Mouse (Mus musculus) kidney, adult 8-10 months (tissue): ENCODE data around the gene Slc25a36.

Experiments
- DNase-seq, 2 experiments: peaks; one replicate each; pipeline ENCODE4 v3.0.0; 2022

The Slc25a36 gene

DNA sequence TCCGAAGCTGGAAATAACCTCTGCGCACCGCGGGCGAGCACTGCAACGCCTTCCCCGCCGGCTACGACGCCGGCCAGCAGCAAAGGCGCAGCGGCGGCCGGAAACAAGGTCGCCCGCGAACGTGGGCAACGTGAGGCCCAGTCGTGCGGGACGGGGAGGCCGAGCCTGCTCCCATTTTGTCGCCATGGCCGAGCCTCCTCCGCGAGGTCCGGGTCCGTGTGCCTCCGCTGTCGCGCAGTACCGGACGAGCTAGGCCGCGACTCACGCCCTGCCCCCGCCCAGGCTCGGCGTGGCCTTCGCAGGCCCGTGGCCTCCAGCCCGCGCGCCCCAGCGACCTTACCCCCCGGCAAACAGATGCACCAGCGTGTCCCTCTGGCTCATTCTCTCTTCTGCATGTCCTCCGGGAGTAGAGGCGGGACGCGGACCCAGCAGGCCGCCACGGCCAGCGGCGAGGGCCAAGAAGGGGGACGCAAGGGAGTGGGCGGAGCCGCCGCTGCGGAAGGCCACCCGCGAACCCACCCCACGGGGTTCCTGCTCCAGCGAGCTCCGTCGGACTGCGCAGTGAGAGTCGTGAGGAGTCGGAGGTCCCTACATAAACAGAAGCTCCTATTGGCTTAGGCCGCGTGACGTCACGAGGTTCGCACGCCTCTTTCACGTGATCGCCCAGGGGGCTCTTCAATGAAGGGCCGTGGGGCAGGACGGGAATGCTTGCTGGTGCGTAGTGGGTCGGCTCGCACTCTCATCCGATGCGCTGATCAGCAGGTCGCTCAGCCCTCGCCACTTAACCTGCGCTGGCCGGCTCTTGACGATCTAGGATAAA is at the start of gene Slc25a36:
Slc25a36 (minus strand) TSS at position 587 of the 820 bp plus-strand sequence.
- peak; percentile 97 to 98 for DNase-seq

DNA sequence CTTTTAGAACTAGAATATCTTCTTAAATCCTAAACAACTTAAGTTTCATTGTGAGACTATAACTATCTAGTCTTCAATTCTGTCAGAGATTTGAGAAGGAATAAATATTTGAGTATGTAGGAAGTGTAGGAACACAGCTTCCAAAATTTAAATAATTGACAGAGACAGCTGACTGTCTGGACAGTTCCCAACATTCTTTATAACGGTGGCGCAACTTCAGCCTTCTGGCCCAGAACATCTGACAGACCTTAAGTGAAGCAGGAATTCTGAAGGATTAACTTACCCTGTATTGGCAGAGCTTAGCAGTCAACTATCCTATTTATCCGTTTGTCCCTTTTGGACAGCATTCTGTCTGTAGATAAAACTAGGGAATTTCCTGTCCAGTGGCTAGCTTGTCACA is 47.5 kb upstream of the Slc25a36 start:
- DNase-seq = peak in 1 of 2 experiments; percentile 61

DNA sequence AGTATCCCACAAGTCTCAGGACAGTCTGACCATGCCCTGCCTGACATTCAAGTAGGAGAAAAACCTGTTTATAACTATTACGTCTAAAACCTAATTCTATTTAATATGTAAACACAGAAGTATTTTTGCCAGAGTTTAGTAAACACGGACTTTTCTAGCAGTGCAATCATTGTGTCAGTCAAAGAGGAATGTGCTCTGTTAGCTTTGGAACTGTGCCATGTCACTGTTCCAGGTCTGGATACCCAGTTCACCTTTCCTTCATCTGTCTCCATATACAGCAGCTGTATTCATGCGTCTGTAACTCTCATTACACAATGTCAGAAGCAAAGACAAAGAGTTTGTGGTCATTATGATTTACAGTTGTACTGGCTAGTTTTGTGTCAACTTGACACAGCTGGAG is 45.0 kb upstream of the Slc25a36 start:
- peak; percentile 62 to 83 for DNase-seq

DNA sequence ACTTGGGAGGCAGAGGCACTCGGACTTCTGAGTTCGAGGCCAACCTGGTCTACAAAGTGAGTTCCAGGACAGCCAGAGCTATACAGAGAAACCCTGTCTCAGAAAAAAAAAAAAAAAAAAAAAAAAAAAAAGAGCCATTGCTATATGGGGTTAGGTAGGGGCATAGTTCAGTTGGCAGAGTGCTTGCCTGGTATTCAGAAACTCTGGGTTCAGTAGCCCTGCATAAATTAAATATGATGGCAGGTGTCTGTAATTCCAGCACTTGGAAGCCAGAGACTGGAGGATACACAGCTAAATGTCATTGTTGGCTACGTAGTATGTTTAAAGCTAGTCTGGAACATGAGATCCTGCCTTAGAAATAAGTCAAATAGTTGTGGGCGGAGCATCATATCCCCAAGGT is 44.0 kb upstream of the Slc25a36 start:
- peak in 1 of 2 experiments; percentile 59 for DNase-seq

DNA sequence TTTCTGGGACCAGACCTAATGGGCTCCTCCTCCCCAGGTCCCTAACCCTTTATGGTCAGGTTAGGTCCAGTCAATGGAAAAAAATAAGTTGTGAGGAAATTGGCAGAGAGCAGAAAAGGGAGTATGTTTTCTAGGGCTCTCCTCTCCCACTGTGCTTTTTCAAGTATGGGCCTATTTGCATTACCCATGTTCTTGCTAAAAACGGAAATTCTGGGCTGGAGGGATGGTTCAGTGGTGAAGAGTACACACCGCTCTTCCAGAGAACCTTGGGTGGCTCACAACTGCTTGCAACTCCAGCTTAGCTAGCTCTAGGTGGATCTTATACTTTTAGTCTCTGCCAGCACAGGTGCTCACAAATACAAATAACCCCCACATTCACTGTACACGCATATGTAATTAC is 42.0 kb upstream of the Slc25a36 start:
- no peak for DNase-seq

DNA sequence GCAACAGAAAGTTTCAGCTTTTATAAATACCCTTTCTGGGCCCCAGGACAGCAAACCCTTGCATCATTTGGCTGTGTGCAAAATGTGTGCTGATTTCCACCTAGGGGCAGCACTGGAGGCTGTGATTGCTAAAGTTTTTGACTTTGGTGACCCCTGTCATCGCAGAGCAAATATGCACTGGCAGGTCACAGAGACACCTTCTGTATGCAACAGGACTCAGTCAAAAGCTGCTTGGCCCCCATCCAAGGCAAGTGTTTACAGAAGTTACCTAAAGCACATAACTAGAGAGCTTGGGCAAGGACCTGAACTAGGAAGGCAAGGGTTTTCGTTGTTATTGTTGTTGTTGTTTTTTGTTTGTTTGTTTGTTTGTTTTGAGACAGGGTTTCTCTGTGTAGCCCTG is 36.3 kb upstream of the Slc25a36 start:
- no peak for DNase-seq

DNA sequence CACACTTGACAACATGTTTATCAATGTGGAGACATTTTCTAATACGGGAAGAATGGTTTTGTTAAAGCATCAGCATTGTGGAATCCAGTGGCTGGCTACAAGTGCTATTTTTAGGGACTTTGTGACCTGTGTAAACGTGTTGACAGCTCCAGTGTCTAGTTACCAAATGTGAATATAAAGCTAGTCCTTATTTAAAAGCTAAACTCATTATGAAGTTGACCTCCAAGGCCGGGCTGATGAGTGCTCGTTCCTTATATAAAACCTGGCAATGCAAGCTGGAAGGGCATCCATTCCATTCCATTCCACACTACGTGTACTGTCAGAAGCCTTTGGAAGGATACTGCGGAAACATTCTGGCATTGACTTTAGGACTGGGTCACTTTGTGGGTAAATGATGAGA is 34.4 kb upstream of the Slc25a36 start:
- DNase-seq = peak in 1 of 2 experiments; percentile 40

DNA sequence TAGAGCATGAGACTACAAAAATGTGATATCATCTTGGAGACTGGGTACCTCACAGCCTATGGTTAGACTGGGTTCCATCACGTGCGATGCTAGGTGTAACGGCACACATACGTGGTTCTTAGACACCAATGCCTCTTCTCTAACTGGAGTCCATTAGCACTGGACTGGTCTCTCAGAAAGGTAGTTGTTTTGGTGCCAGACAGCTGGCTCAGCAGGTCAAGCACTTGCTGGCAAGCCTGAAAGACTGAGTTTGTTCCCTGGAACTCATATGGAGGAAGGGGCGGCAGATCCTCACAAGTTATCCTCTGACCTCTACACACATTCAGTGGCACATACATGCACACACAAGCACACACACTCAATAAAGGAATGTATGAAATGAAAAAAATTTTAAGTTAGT is 32.5 kb upstream of the Slc25a36 start:
- no peak for DNase-seq

DNA sequence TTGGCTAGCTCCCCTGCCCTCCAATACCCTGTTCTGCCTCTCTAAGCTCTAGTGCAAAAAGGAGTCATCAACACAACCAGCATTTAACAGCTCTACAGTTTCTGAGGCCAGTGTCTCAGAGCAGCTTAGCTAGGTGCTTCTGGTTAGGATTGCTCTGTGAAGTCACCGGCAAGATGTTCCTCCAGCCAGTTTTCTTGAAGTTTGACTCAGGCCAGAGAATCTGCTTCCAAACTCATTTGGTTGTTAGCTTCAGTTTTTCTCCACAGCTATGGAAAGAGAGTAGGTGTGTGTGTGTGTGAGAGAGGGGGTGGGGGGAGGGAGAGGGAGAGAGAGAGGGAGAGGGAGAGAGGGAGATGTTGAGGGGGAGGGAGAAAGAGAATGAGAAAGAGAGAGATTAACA is 31.6 kb upstream of the Slc25a36 start:
- DNase-seq = no peak

DNA sequence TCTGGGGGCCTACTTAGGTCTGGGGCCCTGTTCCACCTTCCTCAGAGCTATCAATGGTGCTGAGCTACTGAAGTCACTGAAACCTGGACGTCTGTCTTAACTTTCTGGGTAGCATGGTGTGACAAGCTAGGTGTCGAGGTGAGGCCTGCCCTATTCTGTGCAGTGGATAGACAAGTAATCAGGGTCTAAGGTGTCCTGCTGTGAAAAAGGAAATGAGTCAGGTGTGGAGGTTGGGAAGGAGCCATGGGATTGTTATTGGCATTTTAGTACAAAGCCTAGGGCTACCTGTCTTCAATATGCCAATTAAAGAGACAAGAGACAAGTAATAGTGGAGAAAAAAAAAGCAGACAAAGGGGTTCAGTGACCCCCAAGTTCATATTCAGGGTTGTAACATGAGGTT is 30.8 kb upstream of the Slc25a36 start:
- no peak for DNase-seq

DNA sequence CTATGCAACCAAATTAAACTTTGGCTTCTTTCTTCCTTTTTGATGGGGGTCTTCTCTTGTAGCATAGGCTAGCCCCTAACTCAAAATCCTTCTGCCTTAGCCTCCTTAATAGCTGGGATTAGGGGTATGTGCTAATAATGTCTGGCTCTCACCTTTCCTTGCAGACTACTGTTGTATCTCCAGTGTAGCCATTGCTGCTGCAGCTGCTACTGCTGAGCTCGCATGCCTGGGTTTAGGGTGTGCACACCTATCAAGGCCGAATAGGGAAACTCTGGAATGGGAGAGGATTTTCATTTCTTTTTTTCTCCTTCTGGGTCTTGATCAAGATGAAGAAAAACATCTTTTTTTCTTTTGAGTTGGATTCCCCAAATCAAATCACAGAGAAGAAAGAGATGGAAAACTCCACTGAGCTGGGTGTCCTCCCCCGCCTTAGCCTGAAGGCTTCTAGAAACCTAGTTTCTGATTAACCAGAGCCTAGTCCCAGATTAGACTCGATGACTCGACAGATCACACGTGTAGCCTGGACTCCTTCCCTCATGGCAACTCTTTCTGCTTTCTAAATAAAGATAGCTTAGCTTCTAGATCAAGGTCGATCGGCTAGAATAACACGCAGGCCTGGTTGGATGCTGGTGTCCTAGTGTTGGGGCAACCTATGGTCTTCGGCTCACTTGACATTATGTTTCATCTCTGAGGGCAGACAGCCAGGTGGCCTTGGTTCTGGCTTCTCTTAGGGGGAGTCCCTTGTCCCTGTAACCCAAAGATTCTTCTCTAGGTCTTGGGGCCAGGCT is 29.4 kb upstream of the Slc25a36 start:
- peak; percentile 73 to 84 for DNase-seq

DNA sequence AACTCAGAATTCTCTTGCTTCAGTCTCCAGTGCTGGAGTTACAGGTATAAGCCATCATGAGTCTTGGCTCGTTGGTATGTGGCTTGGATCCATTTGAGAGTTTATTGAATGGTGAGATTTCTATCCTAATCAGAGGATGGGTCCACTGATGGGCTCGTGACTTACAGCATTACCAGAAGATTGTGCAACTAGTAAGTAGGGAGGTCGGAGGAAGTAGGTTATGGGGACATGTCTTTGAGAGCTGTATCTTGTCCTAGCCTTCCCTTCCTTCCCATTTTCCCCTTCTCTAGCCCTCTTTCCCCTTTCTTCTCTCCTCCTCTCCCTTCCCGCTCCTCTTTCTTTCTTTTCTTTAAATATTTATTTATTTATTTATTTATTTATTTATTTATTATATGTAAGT is 26.7 kb upstream of the Slc25a36 start:
- DNase-seq = no peak

DNA sequence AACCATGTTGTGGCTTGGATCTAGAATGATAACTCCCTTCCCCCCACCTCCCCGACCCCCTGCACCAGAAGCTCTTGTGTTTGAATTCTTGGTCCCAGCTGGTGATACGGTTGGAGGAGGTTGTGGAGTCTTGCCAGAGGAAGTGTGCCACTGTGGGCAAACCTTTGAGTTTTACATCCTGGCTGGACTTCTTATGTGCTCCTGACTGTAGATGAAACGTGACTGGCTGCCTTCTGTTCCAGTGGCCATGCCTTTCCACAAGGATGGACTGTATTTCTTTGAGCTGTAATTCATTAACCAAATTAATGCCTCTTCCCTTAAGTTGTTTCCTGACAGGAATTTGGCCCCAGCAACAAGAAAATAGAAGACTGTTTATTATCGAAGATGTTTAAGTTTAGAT is 26.2 kb upstream of the Slc25a36 start:
- DNase-seq = peak; percentile 63 to 79

DNA sequence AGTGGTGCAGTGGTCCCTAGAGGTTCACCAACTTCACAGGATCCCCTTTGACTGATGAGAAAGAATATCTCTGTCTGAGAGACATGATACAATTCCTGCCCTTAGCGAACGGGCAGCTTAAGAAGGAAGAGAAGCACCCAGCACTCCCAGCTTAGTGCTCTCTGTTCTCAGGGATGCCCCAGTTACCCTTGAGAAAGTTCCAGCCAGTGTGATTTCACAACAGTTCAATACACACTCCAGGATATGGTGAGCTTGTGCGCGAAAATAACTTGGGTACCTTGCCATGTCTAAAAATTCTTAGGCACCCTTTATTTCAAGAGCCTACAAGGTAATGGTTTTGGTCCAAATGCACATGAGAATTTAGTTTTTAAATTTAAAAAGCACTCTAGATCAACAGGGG is 24.9 kb upstream of the Slc25a36 start:
- no peak for DNase-seq

DNA sequence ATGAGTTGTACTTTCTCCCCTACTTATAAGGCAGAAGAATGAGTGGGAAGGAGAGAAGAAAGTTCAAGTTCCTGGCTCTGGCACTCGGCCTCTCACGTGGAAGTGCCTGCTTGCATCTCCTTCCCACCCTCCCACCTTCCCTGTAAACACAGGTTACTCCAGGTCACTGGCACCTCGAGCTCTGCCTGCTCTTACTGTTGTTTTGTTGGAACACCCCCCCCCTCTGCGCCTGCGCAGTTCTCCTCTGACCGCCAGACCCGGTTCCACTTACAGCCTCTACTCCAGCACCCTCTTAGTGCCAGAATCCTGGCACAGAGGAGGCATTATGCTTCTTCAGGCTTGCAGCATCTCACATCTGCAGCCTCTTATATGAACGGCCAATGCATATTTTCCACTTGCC is 22.2 kb upstream of the Slc25a36 start:
- peak; percentile 91 to 94 for DNase-seq

DNA sequence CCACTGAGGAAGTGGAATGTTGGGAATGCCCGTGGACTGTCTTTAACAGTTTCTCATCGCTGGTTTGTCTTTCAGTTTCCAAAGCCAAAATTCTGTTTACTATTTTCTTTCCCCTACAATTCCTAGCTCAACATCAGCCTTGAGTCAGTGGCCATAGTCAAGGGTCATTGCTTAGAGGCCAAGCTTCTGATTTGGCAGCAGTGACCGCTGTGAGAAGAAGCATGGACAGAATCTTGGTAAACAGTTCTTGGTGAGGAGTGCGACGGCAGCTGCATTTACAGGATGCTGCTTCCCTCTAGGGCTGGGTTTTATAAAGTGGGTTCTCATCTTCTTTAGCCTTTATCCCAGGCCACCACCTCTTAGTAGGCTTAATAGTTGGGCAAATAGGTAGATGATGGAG is 19.0 kb upstream of the Slc25a36 start:
- peak; percentile 52 to 67 for DNase-seq

DNA sequence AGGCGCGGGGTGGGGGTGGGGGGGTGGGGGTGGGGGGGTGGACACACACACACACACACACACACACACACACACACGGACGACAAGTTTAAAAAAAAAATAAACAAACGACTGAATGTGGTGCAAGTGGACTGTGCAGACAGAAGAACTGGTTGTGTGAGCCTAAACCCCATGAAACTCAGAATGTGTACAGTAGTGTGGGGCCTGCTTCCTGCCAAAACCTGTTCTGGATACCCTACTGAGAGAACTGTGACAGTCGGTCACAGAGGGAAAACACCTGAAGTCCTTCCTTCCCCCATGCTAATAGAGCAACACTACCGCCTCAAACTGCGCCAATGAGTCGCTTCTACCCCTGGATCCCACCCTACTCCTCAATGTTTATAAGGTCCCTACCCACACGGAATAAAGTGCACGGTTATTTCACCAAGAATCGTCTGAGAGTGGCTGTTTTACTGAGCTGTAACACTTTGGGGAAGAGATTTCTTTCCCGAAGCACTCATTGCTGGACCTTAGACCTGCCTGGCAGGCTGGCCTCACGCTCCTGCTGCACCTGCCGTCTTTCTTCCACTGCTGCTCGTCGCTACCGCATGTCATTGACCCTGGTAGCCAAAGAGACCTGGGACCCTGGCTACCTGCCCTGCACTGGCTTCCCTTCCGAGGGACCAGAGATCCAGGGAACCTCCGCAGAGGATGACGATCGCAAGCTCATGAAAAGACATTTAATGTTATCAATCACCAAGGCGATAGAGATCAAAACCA is 13.2 kb upstream of the Slc25a36 start:
- DNase-seq = peak; percentile 52 to 59

DNA sequence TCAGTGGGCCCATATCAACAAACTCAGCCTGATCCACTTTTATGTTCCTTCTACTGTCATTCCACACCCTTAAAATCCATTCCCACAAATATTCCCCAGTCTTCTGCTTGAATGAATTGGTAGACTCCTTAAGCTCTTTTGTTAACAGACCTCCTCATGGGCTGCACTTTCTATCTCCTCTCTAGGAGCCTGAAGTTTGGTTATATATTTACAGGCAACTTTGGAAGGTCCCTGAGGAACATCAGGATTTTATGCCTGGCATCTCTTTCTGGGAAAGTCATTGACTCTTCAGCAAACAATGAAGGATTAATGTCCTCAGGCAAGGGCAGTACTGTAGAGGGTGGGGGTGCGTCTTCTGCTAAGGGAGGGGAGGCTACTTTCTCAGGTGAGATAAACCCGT is 10.5 kb upstream of the Slc25a36 start:
- DNase-seq = no peak

DNA sequence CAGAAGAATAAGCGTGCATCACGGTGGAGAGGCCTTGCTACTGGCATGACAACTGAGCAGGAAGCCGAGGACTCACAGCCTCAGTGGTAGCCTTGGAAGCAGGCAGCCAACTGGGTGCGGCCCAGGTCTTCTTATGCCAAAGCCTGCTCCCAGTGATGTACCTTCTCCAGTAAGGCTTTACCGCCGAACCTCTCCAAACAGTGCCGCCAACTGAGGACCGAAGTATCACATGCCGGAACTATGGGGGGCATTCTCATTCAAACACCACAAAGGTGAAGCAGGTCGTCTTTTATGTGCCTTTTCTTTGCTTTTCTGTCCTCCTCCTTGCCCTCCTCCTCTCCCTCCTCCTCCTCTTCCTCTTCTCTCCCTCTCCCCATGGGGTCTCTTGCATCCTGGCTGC is 3.3 kb upstream of the Slc25a36 start:
- DNase-seq = no peak

DNA sequence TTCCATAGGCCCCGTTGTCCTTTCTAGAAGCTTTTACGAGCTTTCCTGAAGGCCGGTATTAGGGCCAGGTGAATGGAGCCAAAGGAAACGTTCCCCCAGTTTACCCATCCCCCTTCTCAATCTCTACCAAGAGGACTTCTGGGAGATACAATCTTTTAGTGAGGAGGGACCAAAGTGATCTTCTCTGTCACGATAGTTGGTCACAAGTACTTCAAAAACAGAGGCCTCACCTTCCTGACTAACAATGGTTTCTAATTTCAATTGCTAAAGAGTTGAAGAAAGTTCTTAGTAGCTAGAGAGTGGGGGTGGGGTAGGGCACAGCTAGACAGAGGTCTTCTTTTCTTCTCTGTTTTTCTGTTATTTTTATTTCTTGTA is 2.6 kb upstream of the Slc25a36 start:
- no peak for DNase-seq

DNA sequence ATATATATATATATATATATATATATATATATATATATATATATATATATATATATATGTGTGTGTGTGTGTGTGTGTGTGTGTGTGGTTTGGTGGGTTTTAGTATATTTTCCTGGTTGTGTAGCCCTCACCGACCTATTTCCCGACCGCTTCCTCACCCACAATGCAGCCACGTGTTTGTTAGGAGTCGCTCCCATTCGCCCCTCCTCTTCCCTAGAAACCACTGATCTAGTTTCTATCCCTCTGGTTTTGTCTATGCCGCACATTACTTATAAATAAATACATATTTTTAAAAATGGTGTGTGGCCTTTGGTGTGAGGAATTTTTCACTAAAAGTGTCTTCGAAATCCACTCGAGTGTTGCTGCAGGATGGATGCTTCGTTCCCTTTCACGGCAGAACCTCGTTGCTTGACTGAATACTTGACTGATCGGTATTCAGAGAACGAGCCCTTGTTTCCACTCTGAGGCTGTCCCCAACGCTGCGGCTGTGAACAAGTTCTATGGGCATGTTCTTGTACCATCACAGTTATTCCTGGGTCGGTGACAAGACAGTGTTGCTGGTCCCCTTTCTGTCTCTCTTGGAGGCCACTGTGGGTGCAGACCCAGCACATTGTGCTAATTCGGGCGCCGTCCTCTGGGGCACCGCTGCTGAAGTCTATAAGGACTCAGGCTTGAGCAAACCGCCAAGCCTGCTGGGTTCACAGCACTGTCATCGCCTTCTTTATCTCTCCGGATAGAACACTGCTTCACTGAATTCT is 2.0 kb upstream of the Slc25a36 start:
- DNase-seq = no peak

DNA sequence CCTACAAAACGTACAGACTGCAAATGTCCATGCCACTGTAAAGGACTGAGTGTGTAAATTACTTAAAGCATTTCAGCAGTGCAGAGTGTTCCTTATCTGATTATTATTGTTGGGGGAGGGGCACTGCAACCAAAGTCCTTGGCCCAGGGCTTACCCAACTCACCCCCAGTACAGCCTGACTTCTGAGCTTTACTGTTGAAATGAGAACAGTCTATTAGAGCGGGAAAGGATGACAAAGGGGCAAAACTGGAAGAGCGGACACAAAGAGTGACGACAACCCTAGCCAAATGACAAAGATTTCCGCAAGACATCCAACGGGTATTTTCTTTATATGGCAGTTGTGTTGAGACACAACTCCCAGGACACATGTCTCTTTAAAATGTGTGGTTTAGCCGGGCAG is 1.3 kb upstream of the Slc25a36 start:
- no peak for DNase-seq

DNA sequence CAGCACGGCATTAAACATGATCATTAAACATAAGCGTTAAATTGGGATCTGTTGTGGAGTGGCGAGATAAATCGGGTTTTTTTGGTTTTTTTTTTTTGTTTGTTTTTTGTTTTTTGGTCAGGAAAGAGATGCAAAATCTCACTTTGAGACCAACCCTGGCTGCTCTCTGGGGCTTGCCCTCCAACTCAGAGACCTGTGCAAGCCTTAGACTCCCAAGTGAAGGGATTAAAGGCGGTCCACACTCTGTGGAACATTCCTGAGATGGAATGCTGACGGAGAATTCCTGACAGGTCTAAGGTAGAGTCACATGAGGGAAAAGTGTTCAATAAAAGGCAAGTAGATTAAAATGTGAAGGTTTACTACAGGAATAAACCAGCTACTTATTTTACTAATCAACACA is 549 bp upstream of the Slc25a36 start:
- peak; percentile 44 to 55 for DNase-seq
